Mouse (Mus musculus) heart, adult 18-20 months (tissue): ENCODE results near the gene Prl8a2. TPM values are rescaled to one million over a fixed set of nuclear protein-coding genes. Genes with fewer than 3 reads are reported as not detected.

Experiments
- DNase-seq, 2 experiments: peaks; one replicate each; pipeline ENCODE4 v3.0.0; 2021 to 2022; ENCODE audit warnings: mixed read lengths in 1 of 2
- long read RNA-seq, 2 experiments: library from polyadenylated mRNA; stranded (forward); transcript quantifications; one replicate each; pipeline ENCODE4 v2.0.0; 2021
- total RNA-seq, 2 experiments: library from RNA; stranded (reverse); gene quantifications; 2 replicates each; pipeline ENCODE4 v1.2.3; 2021

Gene Prl8a2
- not detected for total RNA-seq
- long read RNA-seq, experiment 1 = 0 reads
- long read RNA-seq, experiment 2 = 0 reads

GRCm38 (mm10) chr13:27345373-27345772 is at the start of gene Prl8a2:
Gene Prl8a2 (plus strand): TSS chr13:27345673.
- no peak for DNase-seq

DNA sequence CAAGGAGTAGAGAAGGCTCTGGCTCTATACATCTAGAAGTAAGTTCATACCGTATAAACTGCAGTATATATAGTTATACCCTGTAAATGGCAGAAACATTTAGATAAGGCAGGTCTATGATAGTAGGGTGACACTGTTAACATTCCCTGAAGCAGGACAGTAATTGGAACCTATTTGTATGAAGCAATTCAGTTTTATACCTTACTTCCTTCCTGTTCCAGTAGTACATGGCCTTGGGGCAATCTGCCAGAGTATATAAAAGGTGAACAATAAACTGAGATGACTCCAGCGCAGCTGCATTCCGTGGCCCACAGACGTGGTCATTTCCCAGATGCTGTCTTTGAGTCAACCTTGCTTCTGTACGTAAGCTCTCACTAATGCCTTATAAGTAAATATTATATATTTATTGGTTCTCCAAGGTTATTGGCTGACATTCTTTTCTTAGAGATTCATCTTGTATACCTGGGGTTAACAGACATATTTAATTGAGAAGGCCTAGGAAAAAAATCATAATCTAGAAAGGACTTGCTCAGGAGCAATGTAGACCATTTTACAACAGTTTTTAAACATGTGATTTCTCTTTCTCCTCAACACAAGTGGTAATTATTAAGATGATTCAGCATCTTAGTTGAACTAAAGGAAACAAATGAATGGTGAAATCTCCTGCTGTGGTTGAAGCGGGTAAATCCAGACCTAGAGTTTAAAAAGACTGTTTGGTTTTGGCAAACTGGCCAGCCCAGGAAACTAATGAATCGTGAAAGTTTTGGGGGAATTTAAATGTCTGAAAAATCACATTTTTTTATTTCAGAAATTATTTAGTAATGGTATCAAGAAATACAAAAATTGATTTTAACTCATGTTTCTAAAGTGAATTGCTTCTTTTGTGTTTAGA is 32.9 kb upstream of the Prl8a2 start, which contains the start of gene Prl6a1:
TSS of gene Prl6a1 (plus strand) at position 294 of the 892 bp plus-strand sequence.
- no peak for DNase-seq

GRCm38 (mm10) chr13:27334989-27335388 is 10.5 kb upstream of the Prl8a2 start:
- DNase-seq = no peak

DNA sequence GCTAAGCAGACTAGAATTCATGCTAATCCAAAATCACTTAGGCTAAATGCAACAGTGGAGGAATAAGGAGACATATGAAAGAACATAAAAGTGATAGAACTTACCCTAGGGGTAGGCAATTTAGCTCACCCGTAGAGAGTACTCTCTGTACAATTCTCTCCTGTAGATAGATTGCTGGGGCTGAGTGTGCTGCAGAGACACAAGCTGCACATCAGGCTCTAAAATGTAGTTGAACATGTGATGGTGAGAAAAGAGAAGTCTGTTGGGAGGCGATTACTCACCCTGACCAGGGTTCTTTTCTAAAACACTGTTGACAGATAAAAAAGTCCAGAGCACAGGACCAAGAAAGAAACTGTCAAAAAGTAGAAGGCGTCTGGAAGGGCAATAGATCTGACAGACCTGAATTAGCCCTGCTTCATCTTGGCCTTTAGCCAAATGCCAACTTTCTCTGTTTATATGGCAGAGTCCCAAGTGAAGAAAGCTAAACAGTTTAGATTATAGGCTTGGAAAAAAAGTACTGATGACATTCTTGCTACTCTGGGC is 2.7 kb upstream of the Prl8a2 start:
- no peak for DNase-seq

DNA sequence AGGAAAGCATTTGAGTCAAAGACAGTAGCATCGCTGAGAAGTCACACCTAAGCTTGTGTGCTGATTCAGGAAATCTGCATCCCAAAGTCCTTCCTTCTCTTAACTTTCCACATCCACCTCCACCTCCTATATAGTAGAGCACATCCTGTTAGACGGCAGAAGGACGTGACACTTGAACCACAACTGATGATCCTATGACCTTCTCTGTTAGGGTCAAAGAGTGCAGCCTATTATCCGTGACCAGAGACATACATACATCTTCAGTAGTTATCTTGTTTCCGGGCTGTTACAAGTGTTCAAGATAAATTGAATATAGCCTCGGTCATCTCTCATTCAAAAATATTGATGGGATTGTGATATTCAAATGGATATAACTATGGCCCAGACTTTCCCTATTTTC is 45.3 kb downstream of the Prl8a2 start, which contains the start of gene Prl2b1:
TSS of gene Prl2b1 (minus strand) at position 101 of the 400 bp plus-strand sequence.
- no peak for DNase-seq

DNA sequence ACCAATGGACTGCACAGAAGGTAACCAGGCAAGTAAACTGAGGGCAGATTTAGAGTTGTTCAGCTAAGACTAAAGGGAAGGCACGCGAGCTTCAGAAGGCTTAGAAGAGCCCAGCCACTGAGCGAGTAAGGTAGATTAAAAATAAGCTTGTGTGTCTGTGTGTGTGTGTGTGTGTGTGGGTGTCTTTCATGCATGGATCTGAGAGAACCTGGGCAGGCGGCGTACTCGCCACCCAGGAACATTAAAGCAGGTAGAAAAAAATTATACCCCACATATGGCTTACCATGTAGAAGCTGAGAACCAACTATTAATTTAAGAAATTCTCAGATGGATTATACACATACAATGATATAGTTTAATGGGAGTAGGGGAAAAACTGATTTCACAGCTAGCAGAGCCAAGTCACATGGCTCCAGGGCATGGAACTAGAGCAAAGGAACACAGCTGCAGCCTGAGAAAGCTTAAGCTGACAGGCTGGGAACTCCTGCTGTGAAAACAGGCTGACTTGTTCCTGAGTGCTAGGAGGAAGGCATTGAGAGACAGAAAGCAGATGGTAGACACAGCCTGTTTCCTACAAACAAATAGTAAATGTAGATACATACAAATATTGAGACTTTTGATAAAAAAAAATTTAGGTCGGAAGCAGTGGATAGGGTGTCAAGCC is 53.7 kb downstream of the Prl8a2 start:
- no peak for DNase-seq

Other genes with a start within 250 kb of the Prl8a2 start
- gene Prl3d2, start 224.0 kb upstream of the Prl8a2 start, total RNA-seq = not detected
- not detected for gene Prl3d3, start 188.9 kb upstream of the Prl8a2 start, total RNA-seq
- gene Prl3c1, start 149.0 kb upstream of the Prl8a2 start, total RNA-seq = not detected
- not detected for gene Prl3b1, start 103.8 kb upstream of the Prl8a2 start, total RNA-seq
- not detected for gene Prl3a1, start 86.2 kb upstream of the Prl8a2 start, total RNA-seq
- not detected for gene Prl6a1, start 33.0 kb upstream of the Prl8a2 start, total RNA-seq
- gene Prl2b1, start 45.2 kb downstream of the Prl8a2 start, total RNA-seq = not detected
- gene Prl8a6, start 93.0 kb downstream of the Prl8a2 start, total RNA-seq = not detected
- not detected for gene Prl8a8, start 167.5 kb downstream of the Prl8a2 start, total RNA-seq
- gene Prl8a9, start 218.9 kb downstream of the Prl8a2 start, total RNA-seq = not detected
- gene Prl8a1, start 236.5 kb downstream of the Prl8a2 start, total RNA-seq = not detected